Mouse (Mus musculus) liver, postnatal 0 days (tissue): Measurements from ENCODE around the gene Stx7. TPM values are rescaled to one million over a fixed set of nuclear protein-coding genes. Genes with fewer than 3 reads are reported as not detected.

Source experiments
- ATAC-seq: fragments of 200-750 bp; cut with Nextera tagmentation; 2 replicates; pipeline ENCODE4 v1.8.0; 2017; ENCODE audit warnings: mild to moderate bottlenecking, moderate library complexity
- DNase-seq: peaks from one replicate; pipeline ENCODE4 v3.0.0-alpha.2; 2016
- H3K27ac ChIP-seq: fragments of 300-500 bp; sonication (generic); 2 replicates; pipeline ENCODE4 v1.5.1; 2014; ENCODE audit warnings: antibody characterized with exemption, moderate library complexity, mild to moderate bottlenecking, low read depth
- H3K27me3 ChIP-seq: fragments of 300-500 bp; sonication (generic); 2 replicates; pipeline ENCODE4 v1.6.1; 2014; ENCODE audit warnings: low read length, control low read depth, mixed read lengths; ENCODE audit not compliant: insufficient read depth
- H3K36me3 ChIP-seq: fragments of 300-500 bp; sonication (generic); replicated peaks from 2 replicates; pipeline ENCODE4 v1.6.1; 2014; ENCODE audit warnings: mild to moderate bottlenecking, control low read depth, low read length, moderate library complexity, mixed read lengths; ENCODE audit not compliant: insufficient read depth
- H3K4me1 ChIP-seq: fragments of 300-500 bp; sonication (generic); 2 replicates; pipeline ENCODE4 v1.6.1; 2014; ENCODE audit warnings: antibody characterized with exemption, mild to moderate bottlenecking, control low read depth; ENCODE audit not compliant: insufficient read depth
- H3K4me2 ChIP-seq: fragments of 300-500 bp; sonication (generic); 2 replicates; pipeline ENCODE4 v1.6.1; 2014; ENCODE audit warnings: low read depth, mild to moderate bottlenecking, low read length, moderate library complexity, mixed read lengths
- H3K4me3 ChIP-seq: fragments of 300-500 bp; sonication (generic); 2 replicates; pipeline ENCODE4 v1.5.1; 2014; ENCODE audit warnings: low read depth, low read length
- H3K9ac ChIP-seq: fragments of 300-500 bp; sonication (generic); replicated peaks from 2 replicates; pipeline ENCODE4 v1.6.1; 2014; ENCODE audit warnings: mild to moderate bottlenecking, moderate library complexity
- H3K9me3 ChIP-seq: fragments of 300-500 bp; sonication (generic); 2 replicates; pipeline ENCODE4 v1.6.1; 2016; ENCODE audit warnings: mild to moderate bottlenecking, control low read depth, low read length, mixed read lengths
- CTCF ChIP-seq: sonication (generic); IDR thresholded peaks from 2 replicates; pipeline ENCODE4 v1.5.1; 2016; ENCODE audit warnings: antibody characterized with exemption, low read depth
- EP300 ChIP-seq: IDR thresholded peaks from 2 replicates; pipeline ENCODE4 v1.6.1; 2016; ENCODE audit warnings: antibody characterized with exemption, low read depth, mild to moderate bottlenecking
- WGBS: fragments of 180-500 bp; shearing (Covaris S2); extraction: QIAGEN DNeasy Blood & Tissue Kit; methylation state at CpG from one replicate; pipeline ENCODE4 v1.1.7; 2014; ENCODE audit not compliant: insufficient replicate concordance; 5-methylcytosine and 5-hydroxymethylcytosine counted together
- polyA plus RNA-seq: library from polyadenylated mRNA; unstranded; fragments of >200 nt; fragmentation: Nextera tagmentation; extraction: Ambion mirVana; gene quantifications from 2 replicates; pipeline ENCODE4 v1.2.1, GENCODE M21; 2015

The Stx7 gene
- polyA plus RNA-seq, 1 experiment from 2014 or later = 35.7 TPM

GRCm38 (mm10) chr10:24232281-24232680 lies 83.2 kb downstream of the Stx7 start:
- Histone ChIP-seq H3K9ac (no peak overlapping the region), H3K4me1 (no peaks in the 10 kb centered on the region), H3K27me3 (no peaks in the 10 kb centered on the region), H3K27ac (no peak overlapping the region), H3K4me2 (no peak overlapping the region), H3K36me3 (no peaks in the 10 kb centered on the region), H3K9me3 (no peaks in the 10 kb centered on the region), H3K4me3 (no peak overlapping the region)
- WGBS = 72% methylated on average over 4 of the region's 4 CpGs
- no peak for DNase-seq
- no peak for ATAC-seq
- TF ChIP-seq EP300 (no peak), CTCF (no peak)

GRCm38 (mm10) chr10:24235426-24236283 lies 86.6 kb downstream of the Stx7 start:
- TF ChIP-seq CTCF (no peak), EP300 (no peak)
- no peak for DNase-seq
- no peak overlapping the region for H3K27ac ChIP-seq
- ATAC-seq = no peak
- no peak overlapping the region for H3K9ac ChIP-seq
- no peak overlapping the region for H3K4me2 ChIP-seq
- H3K4me1 ChIP-seq = no peaks in the 10 kb centered on the region
- WGBS = 65% methylated on average over 23 of the region's 23 CpGs
- peaks cover 2% of the 10 kb centered on the region; the same call in 1 of the 2 replicates for H3K9me3 ChIP-seq
- no peaks in the 10 kb centered on the region for H3K36me3 ChIP-seq
- no peaks in the 10 kb centered on the region for H3K27me3 ChIP-seq
- H3K4me3 ChIP-seq = no peak overlapping the region

Other genes with a start within 250 kb of the Stx7 start
- not detected in 2 replicates for gene Taar1, start 228.9 kb upstream of the Stx7 start, polyA plus RNA-seq
- not detected in 2 replicates for gene Taar2, start 210.7 kb upstream of the Stx7 start, polyA plus RNA-seq
- not detected in 2 replicates for gene Taar3, start 199.7 kb upstream of the Stx7 start, polyA plus RNA-seq
- gene Taar4, start 188.8 kb upstream of the Stx7 start, polyA plus RNA-seq = not detected in 2 replicates
- not detected in 2 replicates for gene Taar5, start 178.6 kb upstream of the Stx7 start, polyA plus RNA-seq
- gene Taar6, start 163.7 kb upstream of the Stx7 start, polyA plus RNA-seq = not detected in 2 replicates
- not detected in 2 replicates for gene Taar7a, start 155.8 kb upstream of the Stx7 start, polyA plus RNA-seq
- not detected in 2 replicates for gene Taar7b, start 149.4 kb upstream of the Stx7 start, polyA plus RNA-seq
- gene Taar7d, start 122.1 kb upstream of the Stx7 start, polyA plus RNA-seq = not detected in 2 replicates
- gene Taar7e, start 111.7 kb upstream of the Stx7 start, polyA plus RNA-seq = not detected in 2 replicates
- not detected in 2 replicates for gene Taar7f, start 99.8 kb upstream of the Stx7 start, polyA plus RNA-seq
- not detected in 2 replicates for gene Taar8a, start 72.8 kb upstream of the Stx7 start, polyA plus RNA-seq
- not detected in 2 replicates for gene Taar8b, start 57.0 kb upstream of the Stx7 start, polyA plus RNA-seq
- gene Taar8c, start 47.4 kb upstream of the Stx7 start, polyA plus RNA-seq = not detected in 2 replicates
- not detected in 2 replicates for gene Taar9, start 39.8 kb upstream of the Stx7 start, polyA plus RNA-seq
- 0.04 TPM in 1 of 2 replicates, not detected in the other for gene Moxd1, start 74.2 kb downstream of the Stx7 start, polyA plus RNA-seq